Mouse (Mus musculus): ENCODE data around the gene Ep400. TPM values are rescaled to one million over a fixed set of nuclear protein-coding genes. Genes with fewer than 3 reads are reported as not detected.
A peak's percentile ranks its signal among the peaks of the same experiment; 100 is the strongest.

Ep400 gene
- polyA plus RNA-seq (2015; fragmentation: Nextera tagmentation; extraction: Ambion mirVana): 29.8 and 46.2 TPM in 2 replicates

- ATAC-seq (ENCODE audit: insufficient read depth, low FRiP score, low read depth): peak; percentile 99
- H3K9ac ChIP-seq: peak within 1 kb of the TSS; percentile 96
- peaks cover 18% of the 10 kb centered on the region for H3K36me3 ChIP-seq
- no peaks in the 10 kb centered on the region for H3K27me3 ChIP-seq (replicated peaks)
- H3K27ac ChIP-seq: peak within 1 kb of the TSS; percentile 98
- H3K4me1 ChIP-seq: 0 out of 2 replicates have a peak, but pooled peaks cover 7% of the 10 kb centered on the region
- H3K9me3 ChIP-seq: no peaks in the 10 kb centered on the region
- peak within 1 kb of the TSS; percentile 66 for H3K4me2 ChIP-seq
- under 1% methylated on average over 83 of the region's 83 CpGs for WGBS
- H3K4me3 ChIP-seq (replicated peaks): peak within 1 kb of the TSS; percentile 90
These were observed at the start of gene Ep400 for GRCm38 (mm10) chr5:110770448-110771158. TSS of gene Ep400 (minus strand) at chr5:110770717.

GRCm38 (mm10) chr5:110809667-110810325, 39.3 kb upstream of the Ep400 start, which contains the start of gene Ulk1:
TSS of gene Ulk1 (minus strand) at chr5:110810097.
- Histone ChIP-seq H3K9me3 (no peaks in the 10 kb centered on the region), H3K4me1 (peaks cover 25% of the 10 kb centered on the region), H3K27me3 (replicated peaks) (no peaks in the 10 kb centered on the region), H3K9ac (peak within 1 kb of the TSS; percentile 98), H3K4me3 (replicated peaks) (peak within 1 kb of the TSS; percentile 85), H3K27ac (peak within 1 kb of the TSS; percentile 85), H3K36me3 (peaks cover 5% of the 10 kb centered on the region; the same call in 1 of the 2 replicates), H3K4me2 (peak within 1 kb of the TSS; percentile 94)
- ATAC-seq (ENCODE audit: insufficient read depth, low FRiP score, low read depth): peak; percentile 95
- 0% methylated on average over 75 of the region's 80 CpGs for WGBS

GRCm38 (mm10) chr5:110808821-110809666, 38.5 kb upstream of the Ep400 start:
- H3K9me3 ChIP-seq: no peaks in the 10 kb centered on the region
- no peak for ATAC-seq (ENCODE audit: insufficient read depth, low FRiP score, low read depth)
- H3K9ac ChIP-seq: peak overlapping the region; percentile 98
- WGBS: under 1% methylated on average over 27 of the region's 27 CpGs
- peak overlapping the region; percentile 85 for H3K4me3 ChIP-seq (replicated peaks)
- no peaks in the 10 kb centered on the region for H3K27me3 ChIP-seq (replicated peaks)
- H3K4me1 ChIP-seq: peaks cover 31% of the 10 kb centered on the region
- peaks cover 5% of the 10 kb centered on the region; the same call in 1 of the 2 replicates for H3K36me3 ChIP-seq
- peak overlapping the region; percentile 85 for H3K27ac ChIP-seq
- peak overlapping the region; percentile 94 for H3K4me2 ChIP-seq

GRCm38 (mm10) chr5:110808061-110808631, 37.6 kb upstream of the Ep400 start:
- WGBS: 3% methylated on average over 14 of the region's 14 CpGs
- ATAC-seq (ENCODE audit: insufficient read depth, low FRiP score, low read depth): peak; percentile 70
- Histone ChIP-seq H3K27ac (peak overlapping the region; percentile 77), H3K9ac (peak overlapping the region; percentile 44; the same call in 1 of the 2 replicates), H3K4me1 (peaks cover 31% of the 10 kb centered on the region), H3K4me2 (peak overlapping the region; percentile 94), H3K4me3 (replicated peaks) (peak overlapping the region; percentile 85), H3K27me3 (replicated peaks) (no peaks in the 10 kb centered on the region), H3K36me3 (peaks cover 5% of the 10 kb centered on the region; the same call in 1 of the 2 replicates), H3K9me3 (no peaks in the 10 kb centered on the region)

GRCm38 (mm10) chr5:110807453-110807852, 36.9 kb upstream of the Ep400 start:
- Histone ChIP-seq H3K36me3 (peaks cover 8% of the 10 kb centered on the region; the same call in 1 of the 2 replicates), H3K4me3 (replicated peaks) (peak overlapping the region; percentile 85), H3K4me2 (peak overlapping the region; percentile 94), H3K9me3 (no peaks in the 10 kb centered on the region), H3K27me3 (replicated peaks) (no peaks in the 10 kb centered on the region), H3K27ac (peak overlapping the region; percentile 77), H3K9ac (0 out of 2 replicates have a peak overlapping the region, but pooled peaks have one; percentile 44), H3K4me1 (peaks cover 32% of the 10 kb centered on the region)
- ATAC-seq (ENCODE audit: insufficient read depth, low FRiP score, low read depth): no peak
- WGBS: 74% methylated on average over 4 of the region's 4 CpGs

- H3K9ac ChIP-seq: no peak overlapping the region
- WGBS: 84% methylated on average over 1 of the region's 1 CpGs
- no peaks in the 10 kb centered on the region for H3K9me3 ChIP-seq
- H3K4me2 ChIP-seq: no peak overlapping the region
- H3K4me1 ChIP-seq: peaks cover 35% of the 10 kb centered on the region
- no peak overlapping the region for H3K27ac ChIP-seq
- no peaks in the 10 kb centered on the region for H3K27me3 ChIP-seq (replicated peaks)
- ATAC-seq (ENCODE audit: insufficient read depth, low FRiP score, low read depth): no peak
- H3K36me3 ChIP-seq: peaks cover 8% of the 10 kb centered on the region; the same call in 1 of the 2 replicates
- H3K4me3 ChIP-seq (replicated peaks): no peak overlapping the region
These were observed 36.2 kb upstream of the Ep400 start for GRCm38 (mm10) chr5:110806676-110807075.

- no peak overlapping the region for H3K4me2 ChIP-seq
- H3K27me3 ChIP-seq (replicated peaks): no peaks in the 10 kb centered on the region
- WGBS: 85% methylated on average over 4 of the region's 4 CpGs
- H3K4me3 ChIP-seq (replicated peaks): no peak overlapping the region
- H3K9me3 ChIP-seq: no peaks in the 10 kb centered on the region
- peaks cover 8% of the 10 kb centered on the region; the same call in 1 of the 2 replicates for H3K36me3 ChIP-seq
- peaks cover 35% of the 10 kb centered on the region for H3K4me1 ChIP-seq
- no peak for ATAC-seq (ENCODE audit: insufficient read depth, low FRiP score, low read depth)
- no peak overlapping the region for H3K9ac ChIP-seq
- no peak overlapping the region for H3K27ac ChIP-seq
These were observed 35.6 kb upstream of the Ep400 start for GRCm38 (mm10) chr5:110806154-110806553.

GRCm38 (mm10) chr5:110804012-110804743, 33.7 kb upstream of the Ep400 start:
- H3K36me3 ChIP-seq: peaks cover 16% of the 10 kb centered on the region; the same call in 1 of the 2 replicates
- no peak for ATAC-seq (ENCODE audit: insufficient read depth, low FRiP score, low read depth)
- no peaks in the 10 kb centered on the region for H3K9me3 ChIP-seq
- H3K4me2 ChIP-seq: no peak overlapping the region
- no peak overlapping the region for H3K9ac ChIP-seq
- no peaks in the 10 kb centered on the region for H3K27me3 ChIP-seq (replicated peaks)
- no peak overlapping the region for H3K27ac ChIP-seq
- H3K4me1 ChIP-seq: peaks cover 35% of the 10 kb centered on the region
- no peak overlapping the region for H3K4me3 ChIP-seq (replicated peaks)
- WGBS: 79% methylated on average over 7 of the region's 7 CpGs

- Histone ChIP-seq H3K4me2 (no peak overlapping the region), H3K27ac (no peak overlapping the region), H3K4me1 (peaks cover 25% of the 10 kb centered on the region), H3K4me3 (replicated peaks) (no peak overlapping the region), H3K36me3 (peaks cover 25% of the 10 kb centered on the region), H3K27me3 (replicated peaks) (no peaks in the 10 kb centered on the region), H3K9me3 (no peaks in the 10 kb centered on the region), H3K9ac (no peak overlapping the region)
- ATAC-seq (ENCODE audit: insufficient read depth, low FRiP score, low read depth): no peak
These were observed 32.3 kb upstream of the Ep400 start for GRCm38 (mm10) chr5:110802809-110803208.

- no peaks in the 10 kb centered on the region for H3K9me3 ChIP-seq
- peaks cover 20% of the 10 kb centered on the region for H3K4me1 ChIP-seq
- no peak overlapping the region for H3K27ac ChIP-seq
- ATAC-seq (ENCODE audit: insufficient read depth, low FRiP score, low read depth): no peak
- WGBS: 77% methylated on average over 4 of the region's 4 CpGs
- H3K4me2 ChIP-seq: no peak overlapping the region
- no peak overlapping the region for H3K4me3 ChIP-seq (replicated peaks)
- no peak overlapping the region for H3K9ac ChIP-seq
- no peaks in the 10 kb centered on the region for H3K27me3 ChIP-seq (replicated peaks)
- peaks cover 28% of the 10 kb centered on the region for H3K36me3 ChIP-seq
These were observed 31.7 kb upstream of the Ep400 start for GRCm38 (mm10) chr5:110802186-110802585.
